Mouse (Mus musculus): Measurements from ENCODE around the gene Gm17409.

DNA sequence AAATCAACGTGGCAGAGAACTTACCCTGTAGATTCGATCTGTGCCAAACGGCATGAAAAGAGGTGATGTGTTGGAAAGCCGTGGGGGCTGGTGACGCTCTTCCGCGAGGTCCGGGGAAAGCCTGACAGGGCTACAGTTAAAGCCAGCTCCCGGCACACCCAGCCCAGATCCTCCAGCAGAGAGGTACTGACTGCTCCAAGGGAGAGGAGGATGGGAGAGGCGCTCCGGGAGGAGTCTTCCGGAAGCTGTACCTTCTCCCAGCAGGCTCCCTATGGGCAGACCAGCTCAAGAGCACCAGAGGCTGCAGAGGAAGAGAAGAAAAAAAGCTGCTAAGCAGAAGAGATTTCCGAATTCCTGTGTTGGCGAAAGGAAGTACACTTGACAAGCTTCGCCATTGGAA is 46.1 kb downstream of the Gm17409 start:
- TF ChIP-seq POLR2A (IDR thresholded peaks at IDR 0.05; ENCODE audit: extremely low read depth, insufficient read depth, low read length) (no peak), CTCF (IDR thresholded peaks at IDR 0.05; ENCODE audit: low read depth, low read length) (no peak)
